Mouse (Mus musculus): ENCODE measurements at regions not wholly inside any gene's neighbourhood (a gene's known extent, or its start where the extent isn't known, plus 50 kb on each side); places are given as distances from the start of the nearest gene placed in this dataset.
"Not testable (repeated sequence)": the region's sequence is repeated elsewhere in the genome, so short reads cannot be mapped to it uniquely, and the experiment has no call there.

GRCm38 (mm10) chr6:41225382-41225781 lies 76.7 kb upstream of the Try4 start:
- no peak for DNase-seq (ENCODE audit: low spot score in 2 of 2)

- no peak for DNase-seq (ENCODE audit: low spot score in 2 of 2)
Observed at GRCm38 (mm10) chr6:41218415-41218814, 83.7 kb upstream of the Try4 start.

GRCm38 (mm10) chr6:41215857-41216256 lies 86.2 kb upstream of the Try4 start:
- DNase-seq (ENCODE audit: low spot score in 2 of 2) = no peak

GRCm38 (mm10) chr6:41205864-41206263 lies 96.2 kb upstream of the Try4 start:
- DNase-seq (ENCODE audit: low spot score in 2 of 2) = no peak

GRCm38 (mm10) chr6:41202882-41203281 lies 99.2 kb upstream of the Try4 start:
- no peak for DNase-seq (ENCODE audit: low spot score in 2 of 2)

GRCm38 (mm10) chr6:41202302-41202701 lies 99.8 kb upstream of the Try4 start:
- DNase-seq (ENCODE audit: low spot score in 2 of 2) = no peak

- no peak for DNase-seq (ENCODE audit: low spot score in 2 of 2)
Observed at GRCm38 (mm10) chr6:41194464-41194863, 107.6 kb upstream of the Try4 start.

- no peak for DNase-seq (ENCODE audit: low spot score in 2 of 2)
Observed at GRCm38 (mm10) chr6:41191734-41192326, 110.2 kb upstream of the Try4 start.

GRCm38 (mm10) chr6:41188910-41189309 lies 113.2 kb upstream of the Try4 start:
- DNase-seq (ENCODE audit: low spot score in 2 of 2) = no peak

- no peak for DNase-seq (ENCODE audit: low spot score in 2 of 2)
Observed at GRCm38 (mm10) chr6:41187966-41188365, 114.1 kb upstream of the Try4 start.

- DNase-seq (ENCODE audit: low spot score in 2 of 2) = no peak
Observed at GRCm38 (mm10) chr6:41178896-41179295, 123.2 kb upstream of the Try4 start.

- DNase-seq (ENCODE audit: low spot score in 2 of 2) = no peak
Observed at GRCm38 (mm10) chr6:41178019-41178418, 124.0 kb upstream of the Try4 start.

GRCm38 (mm10) chr6:41177152-41177551 lies 124.9 kb upstream of the Try4 start:
- no peak for DNase-seq (ENCODE audit: low spot score in 2 of 2)

GRCm38 (mm10) chr6:41176034-41176433 lies 126.0 kb upstream of the Try4 start:
- DNase-seq (ENCODE audit: low spot score in 2 of 2) = no peak

GRCm38 (mm10) chr6:41163491-41163890 lies 128.2 kb upstream of the 2210010C04Rik start:
- DNase-seq (ENCODE audit: low spot score in 2 of 2) = no peak

- DNase-seq (ENCODE audit: low spot score in 2 of 2) = no peak
Observed at GRCm38 (mm10) chr6:41161693-41162092, 126.4 kb upstream of the 2210010C04Rik start.

- DNase-seq (ENCODE audit: low spot score in 2 of 2) = no peak
Observed at GRCm38 (mm10) chr6:41152101-41152500, 116.8 kb upstream of the 2210010C04Rik start.

GRCm38 (mm10) chr6:41151542-41151941 lies 116.2 kb upstream of the 2210010C04Rik start:
- no peak for DNase-seq (ENCODE audit: low spot score in 2 of 2)

- no peak for DNase-seq (ENCODE audit: low spot score in 2 of 2)
Observed at GRCm38 (mm10) chr6:41140916-41141315, 105.6 kb upstream of the 2210010C04Rik start.

GRCm38 (mm10) chr6:41137401-41137777 lies 102.1 kb upstream of the 2210010C04Rik start:
- not testable (repeated sequence) for DNase-seq (ENCODE audit: low spot score in 2 of 2)

GRCm38 (mm10) chr6:41136717-41137400 lies 101.5 kb upstream of the 2210010C04Rik start:
- DNase-seq (ENCODE audit: low spot score in 2 of 2) = peak; percentile 65 to 71

- no peak for DNase-seq (ENCODE audit: low spot score in 2 of 2)
Observed at GRCm38 (mm10) chr6:41135160-41135559, 99.9 kb upstream of the 2210010C04Rik start.

GRCm38 (mm10) chr6:41129906-41130305 lies 94.6 kb upstream of the 2210010C04Rik start:
- no peak for DNase-seq (ENCODE audit: low spot score in 2 of 2)

Measured in left cerebral cortex, adult 18-20 months (tissue).